Mouse (Mus musculus): Measurements from ENCODE around the gene Macrod2.

Macrod2 gene

DNA sequence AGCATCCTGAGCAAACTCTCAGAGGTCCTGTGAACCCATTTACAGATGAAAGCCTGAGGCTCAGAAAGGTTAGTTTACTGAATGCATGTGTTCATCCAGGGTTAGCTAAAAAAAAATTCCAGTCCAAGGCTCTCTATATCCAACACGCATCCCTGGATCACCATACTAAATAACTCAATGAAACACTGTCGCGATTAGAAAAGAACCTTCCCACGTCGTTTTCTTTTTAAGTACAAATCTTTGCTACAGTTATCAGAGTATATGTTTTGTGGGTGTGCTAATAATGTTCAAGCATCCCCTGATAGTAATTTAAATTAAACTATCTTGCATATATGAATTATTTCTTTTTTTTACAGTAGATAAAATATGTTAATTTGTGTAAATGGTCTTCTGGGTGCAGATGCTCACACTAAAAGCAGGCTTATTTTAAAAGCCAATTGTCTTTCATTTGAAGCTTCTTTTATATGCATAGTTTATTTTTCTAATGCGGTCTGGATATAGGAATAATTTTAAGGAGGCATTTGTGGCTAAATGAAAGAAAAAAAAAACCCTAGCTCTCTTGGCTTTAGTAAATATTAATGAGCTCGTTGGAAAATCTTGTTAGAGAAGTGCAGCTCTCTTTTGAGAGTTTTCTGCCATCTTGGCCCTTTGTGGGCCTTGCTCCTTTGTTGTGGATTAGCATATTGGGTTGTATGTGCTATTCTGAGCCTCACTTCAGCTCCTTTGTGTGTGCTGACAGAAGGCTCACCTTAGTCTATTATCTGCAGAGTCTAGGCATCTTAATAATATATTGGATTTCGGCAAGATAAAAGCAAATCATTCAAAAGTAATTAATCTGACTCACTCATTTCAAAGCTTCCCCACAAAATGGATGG is 679.1 kb downstream of the Macrod2 start:
- CTCF ChIA-PET: no interaction called here

DNA sequence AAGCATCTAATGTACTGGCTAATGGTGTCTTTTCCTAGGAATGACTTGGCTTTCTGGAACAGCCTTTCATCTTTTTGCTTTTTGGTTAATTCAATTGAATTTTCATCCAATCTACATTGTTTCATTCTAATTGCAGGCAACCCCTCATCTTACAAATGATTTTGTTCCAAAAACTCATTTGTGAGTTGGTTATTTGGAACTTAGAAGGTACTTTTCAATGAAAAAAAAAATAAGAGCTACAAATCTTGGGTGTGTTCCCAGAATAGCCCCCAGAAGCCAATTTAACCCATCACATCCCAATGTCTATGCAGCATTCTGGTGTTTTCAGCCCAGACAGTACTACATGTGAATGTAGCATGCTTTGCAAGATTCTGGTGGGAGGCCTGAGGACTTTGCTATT is 683.1 kb downstream of the Macrod2 start:
- CTCF ChIA-PET: no interaction called here

DNA sequence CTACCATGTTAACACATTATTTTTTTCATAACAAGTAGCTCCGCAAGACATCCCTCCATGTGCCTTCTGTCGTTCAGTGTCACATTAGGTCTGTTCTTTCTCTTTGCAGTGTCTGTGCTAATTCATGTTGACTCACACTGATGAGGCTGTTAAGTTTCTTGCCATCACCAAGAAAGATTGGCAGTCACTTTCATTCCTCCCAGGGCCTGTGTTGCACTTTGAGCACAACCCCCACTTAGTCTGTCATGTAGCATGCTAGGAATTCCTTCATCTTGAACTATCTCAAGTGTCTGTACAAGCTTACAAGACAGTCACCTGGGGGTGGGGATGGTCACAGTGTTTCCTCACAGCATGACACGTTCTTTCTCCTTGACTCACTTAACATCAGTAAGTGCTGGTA is 696.2 kb downstream of the Macrod2 start:
- CTCF ChIA-PET: no interaction called here

DNA sequence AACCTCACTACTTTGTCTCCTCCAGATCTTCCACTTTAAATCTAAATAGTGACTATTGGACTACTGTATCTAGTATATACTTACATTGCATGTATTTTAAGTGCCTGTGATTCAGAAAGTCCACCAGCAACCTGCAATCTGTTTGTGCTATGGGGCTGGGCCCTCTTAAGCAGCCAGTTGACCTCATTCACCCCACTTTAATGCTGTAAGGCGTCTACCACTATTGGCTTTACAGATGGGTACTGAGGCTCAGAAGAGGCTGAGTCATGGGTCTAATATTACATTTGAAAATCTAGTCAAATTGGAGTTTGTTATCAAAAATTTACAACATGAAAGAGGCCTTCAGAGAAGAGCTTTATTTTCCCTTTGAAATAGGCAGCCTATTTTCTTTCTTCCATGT is 722.5 kb downstream of the Macrod2 start:
- CTCF ChIA-PET: interaction anchor here (0.7 kb wide), 1 partner anchor 65 kb away, joined by 4 read pairs; no protein-coding TSS in a partner anchor

DNA sequence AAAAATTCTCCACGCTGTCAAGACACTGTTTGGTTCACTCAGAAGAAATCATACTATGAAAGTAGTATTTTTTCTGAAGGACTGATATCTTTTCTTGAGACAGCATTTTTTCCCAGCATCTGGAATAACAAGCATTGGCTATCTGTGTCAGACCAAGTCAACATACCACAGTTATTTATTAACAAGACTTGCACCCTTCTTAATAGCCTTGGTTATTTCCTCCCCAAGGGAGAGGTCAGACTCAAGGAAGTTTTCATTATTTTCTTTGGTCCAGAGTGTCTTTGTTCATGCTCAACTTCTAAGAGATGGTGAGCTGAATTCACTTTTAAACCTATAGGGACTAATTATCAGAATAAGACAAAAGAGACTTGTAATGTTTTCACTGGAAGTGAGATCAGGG is 728.8 kb downstream of the Macrod2 start:
- CTCF ChIA-PET: no interaction called here

DNA sequence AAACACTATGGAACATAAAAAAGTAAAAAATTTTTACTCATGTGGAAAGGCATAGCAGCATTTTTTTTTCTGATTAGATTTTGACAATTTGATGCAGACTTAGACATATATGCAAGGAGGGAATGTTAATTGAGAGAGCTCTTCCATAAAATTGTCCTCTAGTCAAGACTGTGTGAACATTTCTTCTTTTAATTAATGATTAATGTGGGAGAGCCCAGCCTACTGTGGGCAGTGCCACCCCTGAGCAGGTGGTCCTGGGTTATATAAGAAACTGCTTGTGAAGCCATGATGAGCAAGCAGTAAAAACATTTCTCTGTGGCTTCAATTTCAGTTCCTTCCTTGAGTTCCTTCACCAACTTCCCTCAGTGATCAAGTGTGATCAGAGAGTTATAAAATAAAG is 730.5 kb downstream of the Macrod2 start:
- CTCF ChIA-PET: no interaction called here

DNA sequence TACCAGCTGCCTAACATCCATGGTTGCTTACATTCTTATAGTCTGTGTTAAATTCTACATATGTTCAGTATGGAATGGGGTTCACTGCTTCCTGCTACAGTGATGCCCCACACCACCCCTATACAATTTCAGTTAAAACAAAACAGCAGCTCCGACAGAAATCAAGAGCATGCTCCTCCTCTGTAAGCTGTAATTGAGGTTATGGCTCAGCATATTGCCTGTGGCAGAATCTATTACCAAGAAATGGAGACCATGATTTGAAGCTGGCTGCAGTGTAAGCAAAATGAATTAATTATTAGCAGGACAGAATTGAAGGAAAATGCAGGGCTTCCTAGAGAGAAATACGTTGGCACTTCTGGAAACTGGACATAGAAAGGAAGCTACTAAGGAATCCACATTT is 747.2 kb downstream of the Macrod2 start:
- CTCF ChIA-PET: no interaction called here

DNA sequence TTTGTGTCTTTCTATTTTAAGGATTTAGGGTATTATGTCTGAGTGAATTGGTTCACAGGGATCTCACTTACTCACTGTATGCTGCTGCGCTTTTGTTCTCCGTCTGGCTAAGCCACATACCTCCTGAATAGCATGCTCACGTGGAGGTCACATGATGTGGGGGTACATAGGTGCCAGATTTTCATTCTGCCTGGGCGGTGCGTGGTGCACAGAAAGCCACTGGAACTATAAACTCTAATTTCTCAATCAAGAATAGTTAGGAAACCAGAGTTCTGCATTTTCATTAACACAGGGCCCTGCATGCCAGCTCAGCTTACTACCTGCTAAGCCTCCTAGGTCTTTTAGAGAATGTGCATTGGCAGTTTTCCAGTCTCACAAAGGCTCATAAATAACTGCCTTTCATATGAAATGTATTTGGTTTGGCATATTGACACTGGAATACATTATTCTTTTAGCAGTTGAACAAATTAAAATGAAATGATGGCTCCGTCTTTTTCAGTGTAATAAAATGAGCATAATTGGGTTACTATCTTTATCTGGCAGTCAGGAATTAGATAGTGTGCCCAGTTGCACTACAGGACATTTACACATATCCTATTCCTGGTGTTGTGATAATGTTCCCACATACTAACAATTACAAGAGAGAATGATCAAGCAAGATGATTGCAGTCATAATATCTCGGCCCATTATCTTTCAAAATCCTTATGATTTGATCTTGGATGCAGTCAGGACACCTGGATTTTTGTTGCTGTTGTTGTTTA is 757.1 kb downstream of the Macrod2 start:
- CTCF ChIA-PET: no interaction called here

DNA sequence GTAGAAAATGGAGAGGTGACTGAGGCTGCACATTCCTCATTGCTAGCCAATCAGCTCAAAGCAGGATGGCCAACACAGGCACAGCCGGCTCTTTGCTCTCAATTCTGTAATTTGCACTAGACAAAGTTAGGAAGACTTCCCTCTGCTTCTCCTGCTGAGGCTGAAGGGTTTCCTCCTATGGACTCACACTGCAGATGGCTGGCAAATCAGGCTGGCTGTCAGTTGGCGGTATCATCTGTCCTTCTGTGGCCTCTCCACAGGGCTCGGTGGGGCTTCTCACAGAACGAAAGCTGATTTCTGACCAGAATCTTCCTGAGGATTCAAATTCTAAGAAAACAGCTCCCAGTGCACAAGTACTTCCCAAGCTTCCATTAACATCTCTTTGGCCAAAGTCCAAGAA is 760.9 kb downstream of the Macrod2 start:
- CTCF ChIA-PET: no interaction called here

DNA sequence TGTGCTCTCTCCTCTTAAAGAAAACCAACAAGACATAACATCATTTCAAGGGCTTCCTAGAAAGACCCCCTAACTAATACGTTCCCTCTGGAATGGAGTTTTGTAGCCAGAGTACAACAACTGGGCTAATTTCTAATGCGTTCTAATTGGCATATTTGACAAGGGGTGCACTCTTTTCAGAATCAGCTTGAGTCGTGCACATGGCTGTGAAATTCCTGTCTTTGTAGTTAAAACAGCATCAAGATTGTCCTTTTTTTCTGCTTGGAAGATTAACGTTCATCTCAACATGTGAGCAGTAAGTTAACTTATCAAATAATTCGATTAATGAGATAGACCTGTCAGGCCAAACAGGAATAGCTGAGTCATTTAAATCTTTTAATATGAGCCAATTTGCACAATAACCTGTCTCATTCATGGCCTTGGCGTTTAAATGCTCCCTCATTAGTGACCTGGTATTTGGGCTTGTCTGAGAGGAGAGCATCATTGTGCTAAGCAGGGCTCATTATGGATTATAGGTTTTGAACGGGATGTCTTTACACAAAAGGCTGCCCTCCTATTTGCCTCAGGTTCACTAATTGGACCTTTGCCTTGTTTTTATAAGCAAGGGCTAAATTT is 762.0 kb downstream of the Macrod2 start:
- CTCF ChIA-PET: no interaction called here

DNA sequence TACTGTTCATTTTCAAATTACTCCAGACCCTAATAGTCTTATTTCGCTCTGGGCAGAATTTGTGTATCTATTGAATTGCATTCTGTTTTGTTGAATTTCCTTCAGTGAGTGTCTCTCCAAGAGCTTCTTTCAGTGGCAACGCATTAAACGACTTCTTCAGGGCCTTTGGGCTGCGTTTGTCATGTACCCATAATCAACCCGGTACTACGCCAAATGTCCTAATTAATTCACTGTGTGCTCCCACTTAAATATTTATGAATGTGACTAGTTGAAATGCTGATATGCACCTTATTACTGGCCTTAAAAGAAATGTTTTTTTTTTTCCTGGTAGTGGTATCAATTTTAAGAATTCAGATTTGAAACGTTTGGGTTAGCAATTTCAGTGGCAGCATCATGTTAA is 763.1 kb downstream of the Macrod2 start:
- CTCF ChIA-PET: no interaction called here

DNA sequence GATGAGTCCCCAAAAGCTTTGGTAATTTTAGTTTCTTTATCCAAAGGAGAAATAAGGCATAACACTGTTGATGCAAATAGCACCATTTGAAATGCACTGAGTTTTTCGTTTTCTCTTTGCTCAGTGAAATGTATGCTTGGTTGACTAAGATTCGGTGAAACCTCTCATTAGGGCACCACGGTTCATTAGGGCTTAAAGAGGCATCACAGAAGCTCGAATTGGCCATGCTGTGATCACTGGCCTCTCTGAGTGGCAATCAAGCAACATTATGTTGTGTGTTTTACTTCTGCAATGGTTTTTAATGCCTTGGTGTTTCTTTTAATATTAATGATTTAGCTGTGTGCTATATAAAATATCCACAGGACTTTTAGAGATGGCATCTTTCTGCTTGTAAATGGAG is 768.8 kb downstream of the Macrod2 start:
- CTCF ChIA-PET: interaction anchor here (0.6 kb wide), 1 partner anchor 300 kb away, joined by 3 read pairs; no protein-coding TSS in a partner anchor

DNA sequence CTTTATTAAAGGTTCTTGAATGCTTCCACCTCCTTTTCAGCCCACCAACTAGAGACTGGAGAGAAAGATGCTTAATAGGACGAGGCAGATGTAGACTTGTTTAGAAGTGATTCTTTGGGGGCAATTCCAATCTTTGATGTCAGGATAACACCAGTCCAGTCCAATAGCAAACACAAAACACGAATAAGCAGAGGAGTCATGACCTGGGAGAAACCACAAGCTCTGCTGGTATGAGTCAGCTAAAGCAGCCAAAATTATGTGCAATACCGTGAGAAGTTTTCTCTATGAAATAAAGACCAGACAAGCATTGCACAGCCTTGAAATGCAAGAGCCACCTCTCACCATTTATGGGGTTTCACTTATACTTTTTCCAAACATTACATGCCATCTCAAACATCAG is 774.5 kb downstream of the Macrod2 start:
- CTCF ChIA-PET: no interaction called here

DNA sequence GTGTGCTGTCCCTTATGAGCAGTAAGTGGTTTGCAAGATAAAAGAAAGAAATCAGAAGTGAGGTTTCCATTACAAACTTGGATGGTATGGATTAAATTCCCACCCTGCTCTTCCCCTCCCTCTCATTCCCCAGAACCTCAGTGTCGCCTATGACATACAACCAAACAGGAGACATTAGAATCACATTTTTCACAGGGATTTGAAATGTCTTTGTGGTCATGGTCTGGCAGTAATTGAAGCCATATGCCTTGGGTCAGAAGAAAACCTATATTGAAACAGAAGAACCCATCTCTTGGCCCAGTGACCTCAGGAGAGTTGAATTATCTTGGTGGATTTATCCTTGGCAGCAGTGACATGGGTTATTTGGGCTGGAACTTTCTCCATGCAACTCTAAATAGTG is 778.1 kb downstream of the Macrod2 start:
- CTCF ChIA-PET: no interaction called here

DNA sequence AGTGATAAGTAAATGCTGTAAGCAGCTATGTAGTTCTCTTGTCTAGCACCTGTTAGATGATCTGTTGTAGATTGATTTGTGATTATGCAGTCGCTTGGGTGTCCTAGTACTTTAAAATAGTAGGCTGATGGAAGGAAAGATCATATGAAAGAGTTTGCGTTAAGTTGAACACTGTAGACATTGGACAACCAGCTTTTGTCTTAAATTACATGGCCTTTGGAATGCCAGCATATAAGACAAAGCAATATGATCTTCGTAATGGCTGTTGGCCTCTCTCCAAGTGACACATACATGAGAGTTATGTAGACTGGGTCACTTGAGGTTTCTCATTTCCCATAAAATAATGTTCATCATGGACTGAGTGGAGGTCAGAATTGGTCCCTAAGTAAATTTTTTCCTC is 778.5 kb downstream of the Macrod2 start:
- CTCF ChIA-PET: no interaction called here

DNA sequence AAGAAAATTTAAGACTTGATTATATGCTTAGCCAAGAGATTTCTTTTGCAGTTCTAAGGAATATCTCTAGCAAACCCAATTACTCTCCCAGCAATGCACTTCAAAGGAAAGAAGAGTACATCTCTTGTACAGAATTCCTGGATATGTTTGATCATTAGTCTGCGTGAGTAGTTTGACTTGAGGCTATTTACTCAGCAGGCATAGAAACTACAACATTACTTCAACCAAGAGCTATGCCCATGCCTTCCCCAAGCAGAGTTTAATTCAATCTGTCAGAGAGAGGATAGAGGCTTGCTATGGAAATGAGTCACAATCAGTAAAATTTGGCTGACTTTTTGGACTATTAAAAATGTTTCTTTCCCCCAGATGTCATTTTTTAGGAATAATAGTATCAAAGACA is 785.5 kb downstream of the Macrod2 start:
- CTCF ChIA-PET: no interaction called here

DNA sequence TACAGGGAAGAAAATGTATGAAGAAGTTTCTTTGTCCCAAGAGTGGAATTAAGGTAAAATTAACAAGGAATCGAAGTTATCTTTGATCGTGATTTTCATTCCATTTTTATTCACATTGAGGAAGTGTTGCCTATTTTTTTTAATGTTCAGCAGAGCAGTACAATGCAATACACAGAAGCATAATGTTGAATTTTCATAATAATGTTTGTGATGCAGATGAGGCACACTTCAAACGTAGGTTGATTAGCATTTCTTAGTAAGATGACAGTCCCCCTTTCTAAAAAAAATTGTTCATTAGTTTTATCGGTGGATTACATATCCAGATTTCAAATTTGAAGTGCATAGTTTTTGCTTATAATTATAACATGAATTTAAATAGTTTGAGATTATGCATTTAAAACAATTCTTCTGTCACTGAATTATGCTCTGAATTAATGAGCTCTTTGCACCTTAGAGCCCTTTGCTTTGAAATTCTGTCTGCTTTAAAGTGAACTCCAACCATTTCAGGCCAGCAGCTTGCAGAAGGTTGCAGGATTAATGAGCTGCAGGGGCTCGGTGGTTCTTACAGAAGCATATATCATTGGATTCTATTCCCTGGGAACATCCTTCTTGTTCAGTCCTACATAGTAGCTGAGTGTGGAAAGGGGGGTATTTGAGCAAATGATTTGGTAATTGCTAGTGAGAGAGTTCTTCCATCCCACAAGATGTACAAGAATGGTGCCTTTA is 787.1 kb downstream of the Macrod2 start:
- CTCF ChIA-PET: interaction anchor here (0.6 kb wide), 1 partner anchor 64 kb away, joined by 4 read pairs; no protein-coding TSS in a partner anchor

DNA sequence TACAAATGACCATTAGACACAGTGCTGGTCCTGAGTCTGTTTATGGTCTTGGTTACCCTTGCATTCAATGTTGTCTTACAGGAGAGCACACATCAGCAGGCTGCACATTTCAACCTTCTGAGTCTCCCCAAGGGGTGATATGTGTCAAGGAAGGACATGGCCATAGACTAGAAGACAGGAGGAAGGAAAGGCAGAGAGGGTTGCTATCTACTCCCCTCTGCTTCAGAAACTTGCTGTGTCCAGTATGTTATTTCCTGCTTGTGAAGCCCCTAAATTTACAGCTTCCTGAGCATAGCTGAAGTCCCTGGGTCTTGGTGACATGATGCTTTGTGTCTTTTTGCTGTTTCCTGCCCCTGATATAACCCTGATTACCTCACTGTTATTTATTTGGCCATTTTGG is 799.4 kb downstream of the Macrod2 start:
- CTCF ChIA-PET: no interaction called here

DNA sequence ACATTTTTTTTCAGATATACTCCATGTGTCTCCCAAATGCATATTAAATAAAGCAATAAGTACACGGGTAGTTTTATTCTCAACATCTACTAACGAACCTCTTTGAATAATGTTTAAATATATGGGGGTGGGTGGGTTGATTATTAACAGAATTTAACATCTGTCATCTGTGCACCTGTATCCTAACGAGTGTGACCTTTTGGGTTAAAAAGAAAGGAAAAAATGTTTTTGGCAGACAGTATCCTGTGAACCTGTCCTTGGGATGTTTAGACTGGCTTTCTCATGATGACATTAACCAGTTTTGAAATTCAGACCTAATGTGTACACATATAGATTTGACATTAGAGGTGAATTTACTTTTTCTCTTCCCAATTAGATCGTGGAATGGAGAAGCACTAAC is 805.4 kb downstream of the Macrod2 start:
- CTCF ChIA-PET: no interaction called here

DNA sequence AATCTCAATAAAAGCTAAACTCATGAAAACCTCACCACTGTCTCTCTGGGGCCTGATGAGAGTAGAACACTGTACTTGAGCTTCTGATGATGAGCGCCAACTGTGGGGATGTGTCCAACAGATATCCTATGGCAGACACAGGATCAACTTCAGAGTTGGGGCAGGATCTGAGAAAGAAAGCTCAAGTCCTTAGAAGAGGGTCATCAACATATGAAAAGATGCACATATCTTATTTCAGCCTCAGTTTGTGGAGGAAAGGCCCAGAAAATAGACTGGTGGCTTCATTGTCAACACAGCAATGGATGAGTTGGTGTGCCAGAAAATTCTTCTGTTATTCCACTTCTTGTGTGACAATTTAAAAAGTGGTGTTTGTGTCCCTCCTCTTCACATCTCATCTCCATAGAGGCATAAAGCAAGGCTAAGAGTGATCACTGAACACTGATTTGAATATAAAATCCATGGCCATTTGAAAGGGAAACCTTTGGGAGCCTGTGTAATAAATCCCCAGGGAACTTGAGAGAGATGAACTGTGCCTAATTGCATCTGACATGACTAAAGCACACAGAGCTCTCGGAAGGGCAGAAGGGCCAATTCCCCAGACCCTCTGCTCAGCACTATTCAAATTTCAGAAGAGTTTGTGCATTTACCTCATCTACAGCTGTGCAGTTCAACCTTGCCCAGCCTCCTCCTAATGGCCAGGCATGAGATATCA is 806.4 kb downstream of the Macrod2 start:
- CTCF ChIA-PET: no interaction called here

DNA sequence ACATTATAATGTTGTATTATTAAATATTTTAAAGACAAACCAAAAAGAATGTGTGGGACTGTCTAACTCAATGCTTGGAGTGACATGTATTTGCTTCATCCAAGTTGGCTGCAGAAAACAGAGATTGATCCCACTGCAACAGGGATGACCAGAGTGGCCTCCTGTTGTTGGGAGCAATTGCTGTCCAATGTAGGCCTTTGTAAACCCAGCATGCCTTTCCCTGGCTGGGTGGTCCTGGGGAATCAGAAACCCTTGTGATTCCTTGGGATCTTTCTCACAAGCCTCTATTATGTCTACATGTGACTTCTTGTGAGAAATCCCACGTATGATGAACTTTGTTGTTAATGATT is 806.9 kb downstream of the Macrod2 start:
- CTCF ChIA-PET: no interaction called here

DNA sequence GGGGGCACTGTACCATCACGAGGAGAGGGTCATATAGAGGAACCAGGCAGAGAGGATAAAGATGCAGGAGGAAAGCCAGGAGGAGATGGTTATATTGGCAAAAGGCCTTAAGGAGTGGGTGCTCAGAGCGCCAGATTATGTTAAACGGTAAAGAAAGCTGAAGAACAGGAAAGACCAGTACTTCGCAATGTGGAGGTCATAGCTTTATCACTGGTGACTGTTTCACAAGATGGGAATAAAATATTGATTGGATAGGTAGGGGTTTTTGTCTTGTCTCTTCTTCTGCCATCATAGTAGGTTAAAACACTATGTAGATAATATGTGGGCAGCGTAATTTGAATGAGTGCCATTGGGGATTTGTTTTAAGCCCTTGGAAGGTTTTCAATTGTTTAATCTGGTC is 816.2 kb downstream of the Macrod2 start:
- CTCF ChIA-PET: no interaction called here

Measured in spleen, embryonic (tissue).